Mouse (Mus musculus): ENCODE measurements around the gene Rnf213.

The Rnf213 gene

GRCm38 (mm10) chr11:119514967-119515636 lies 122.2 kb downstream of the Rnf213 start:
- DNase-seq (ENCODE audit: low read depth, low spot score): no peak

DNA sequence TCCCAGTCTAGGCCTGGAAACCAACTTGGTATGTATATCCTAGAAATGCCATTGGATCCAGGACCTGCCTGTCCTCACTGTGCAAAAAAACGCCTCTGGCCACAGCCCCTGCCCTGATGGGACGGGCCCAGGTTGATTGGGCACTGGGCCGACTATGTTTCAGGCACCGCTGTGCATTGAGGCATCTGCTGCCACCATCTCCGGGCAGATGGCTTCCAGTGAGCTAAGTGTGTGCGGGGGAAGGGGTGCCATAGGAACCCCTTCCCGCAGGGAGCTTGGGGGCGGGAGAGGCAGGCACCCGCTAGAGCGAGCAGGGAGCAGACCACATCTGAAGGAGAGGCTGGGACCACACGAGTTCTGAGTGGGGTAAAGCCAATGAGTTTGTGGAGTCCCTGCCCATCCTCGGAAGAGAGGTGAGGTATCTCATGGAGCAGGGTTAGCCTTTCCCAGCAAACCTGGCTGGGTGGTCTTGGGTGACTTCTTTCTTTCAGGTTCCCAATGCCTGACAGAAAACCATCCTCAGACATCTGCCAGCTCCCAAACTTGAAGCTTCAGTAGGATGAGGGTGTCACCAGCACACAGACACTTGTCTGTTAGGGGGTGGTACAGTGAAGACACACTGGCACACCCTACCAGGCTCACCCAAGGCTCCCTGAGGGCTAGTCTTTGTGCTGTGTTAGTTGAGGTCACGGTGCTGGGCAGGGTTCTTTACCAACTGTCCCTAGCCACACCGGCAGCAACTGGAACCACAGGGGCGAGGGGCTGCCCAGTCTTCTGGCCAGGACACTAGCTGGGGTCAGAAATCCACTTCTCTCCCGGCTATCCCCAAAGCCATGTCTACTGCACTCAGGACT lies 123.2 kb downstream of the Rnf213 start:
- DNase-seq (ENCODE audit: low read depth, low spot score): no peak

- no peak for DNase-seq (ENCODE audit: low read depth, low spot score)
These were observed 123.9 kb downstream of the Rnf213 start for GRCm38 (mm10) chr11:119516677-119517361.

DNA sequence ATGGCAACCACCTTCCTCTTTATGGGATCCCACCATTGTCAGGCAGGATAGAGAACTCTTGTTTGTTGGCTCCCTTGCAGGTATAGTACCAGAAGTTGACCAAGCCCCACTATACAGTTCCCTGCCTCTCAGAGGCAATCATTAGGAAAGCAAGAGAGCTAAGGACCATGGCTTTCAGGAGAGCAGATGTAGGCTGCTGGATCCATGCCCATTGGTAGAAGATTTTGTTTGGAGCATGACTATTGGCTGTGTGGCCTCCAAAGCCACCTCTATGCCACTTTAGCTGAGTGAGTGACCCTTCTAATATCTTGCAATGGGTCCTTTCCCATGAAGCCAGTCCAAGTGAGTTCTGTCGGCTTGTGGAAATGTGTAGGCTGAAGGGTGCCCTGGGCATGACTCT lies 126.5 kb downstream of the Rnf213 start:
- no peak for DNase-seq (ENCODE audit: low read depth, low spot score)

- DNase-seq (ENCODE audit: low read depth, low spot score): no peak
These were observed 127.3 kb downstream of the Rnf213 start for GRCm38 (mm10) chr11:119520005-119520712.

GRCm38 (mm10) chr11:119520713-119521063 lies 127.8 kb downstream of the Rnf213 start:
- no peak for DNase-seq (ENCODE audit: low read depth, low spot score)

GRCm38 (mm10) chr11:119521920-119522710 lies 129.2 kb downstream of the Rnf213 start:
- no peak for DNase-seq (ENCODE audit: low read depth, low spot score)

- DNase-seq (ENCODE audit: low read depth, low spot score): no peak
These were observed 129.9 kb downstream of the Rnf213 start for GRCm38 (mm10) chr11:119522779-119523178.

- DNase-seq (ENCODE audit: low read depth, low spot score): no peak
These were observed 130.5 kb downstream of the Rnf213 start for GRCm38 (mm10) chr11:119523392-119523791.

DNA sequence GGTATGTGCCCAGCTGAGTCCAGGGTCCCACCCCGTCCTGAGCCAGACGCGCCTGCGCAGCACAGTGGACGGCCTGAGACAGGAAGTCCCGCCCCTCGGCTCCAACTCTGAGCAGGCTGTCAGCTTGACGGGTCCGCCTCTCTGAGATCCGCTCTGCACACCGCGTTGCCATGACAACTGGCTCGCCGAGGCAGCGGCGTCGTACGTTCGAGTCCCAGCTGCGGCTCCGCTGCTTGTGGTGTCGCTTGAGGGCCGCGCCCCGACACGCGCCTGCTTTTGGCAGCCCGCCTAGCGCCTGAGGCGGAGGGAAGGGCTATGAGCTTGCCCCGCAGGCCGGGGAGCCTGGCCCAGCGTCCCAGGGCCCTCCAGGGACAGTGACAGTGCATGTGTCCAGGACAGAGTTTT lies 131.6 kb downstream of the Rnf213 start:
- DNase-seq (ENCODE audit: low read depth, low spot score): peak; percentile 76

DNA sequence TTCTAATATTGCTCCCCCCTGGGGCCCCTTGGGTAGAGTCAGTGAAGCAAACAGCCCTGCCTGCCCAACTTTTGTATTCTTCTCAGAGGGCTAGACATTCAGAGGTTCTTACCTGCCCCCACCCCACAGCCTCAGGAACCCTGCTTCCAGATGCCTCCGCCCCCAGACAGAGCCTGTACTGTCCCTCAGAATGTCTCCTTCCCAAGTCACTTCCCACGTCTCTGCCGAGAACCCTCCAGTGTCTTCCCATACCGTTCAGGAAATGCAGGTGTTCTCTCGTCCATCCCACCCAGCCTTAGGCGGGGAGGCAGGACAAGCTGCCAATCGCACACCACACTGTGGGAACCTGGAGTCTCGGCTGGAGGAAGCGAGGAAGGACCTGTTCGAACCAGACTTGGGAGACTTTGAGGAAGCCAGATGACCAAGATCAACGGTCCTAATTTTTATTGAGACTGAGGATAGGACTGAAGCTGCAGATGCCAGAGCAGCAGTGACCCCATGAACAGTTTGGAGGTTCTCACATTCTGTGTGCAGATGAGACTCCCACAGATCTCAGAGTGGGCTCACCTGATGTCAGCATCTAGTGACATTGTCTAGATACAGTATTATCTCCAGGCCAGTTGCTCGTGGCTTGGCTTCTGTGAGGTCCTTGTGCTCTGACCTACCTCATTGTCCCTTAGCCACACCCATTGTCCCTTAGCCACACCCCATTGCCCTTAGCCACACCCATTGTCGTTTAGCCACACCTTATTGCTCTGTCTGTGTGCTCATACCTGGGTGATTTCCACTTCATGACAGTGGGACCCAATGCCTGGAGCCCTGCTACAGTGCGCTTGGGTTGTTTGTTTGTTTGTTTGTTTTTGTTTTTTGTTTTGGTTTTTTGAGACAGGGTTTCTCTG lies 133.4 kb downstream of the Rnf213 start:
- no peak for DNase-seq (ENCODE audit: low read depth, low spot score)

- no peak for DNase-seq (ENCODE audit: low read depth, low spot score)
These were observed 136.0 kb downstream of the Rnf213 start for GRCm38 (mm10) chr11:119528930-119529329.

DNA sequence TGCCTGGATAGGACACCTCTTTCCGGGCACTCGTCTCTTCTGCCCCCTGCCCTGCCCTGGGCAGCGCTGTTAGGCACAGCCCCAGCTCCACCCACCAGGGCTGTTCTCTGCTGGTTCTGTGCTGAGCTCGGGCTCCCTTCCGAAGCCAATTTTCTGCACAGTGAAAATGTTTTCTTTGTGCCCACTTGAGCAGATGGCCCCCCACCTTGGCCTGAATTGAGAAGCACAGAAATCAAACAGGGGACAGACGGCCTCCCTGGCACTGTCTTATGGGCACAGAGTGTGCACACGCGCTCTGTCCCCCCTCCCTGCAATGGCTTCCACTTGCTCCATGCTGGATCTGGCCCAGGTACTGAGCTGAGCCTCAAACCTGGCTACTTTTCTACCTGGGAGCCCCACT lies 139.6 kb downstream of the Rnf213 start:
- DNase-seq (ENCODE audit: low read depth, low spot score): no peak

- DNase-seq (ENCODE audit: low read depth, low spot score): no peak
These were observed 140.8 kb downstream of the Rnf213 start for GRCm38 (mm10) chr11:119533745-119534144.

Data from retina, postnatal 7 days (tissue).